Mouse (Mus musculus) fat pad, adult 2 months (tissue): ENCODE measurements at regions not wholly inside any gene's neighbourhood (a gene's known extent, or its start where the extent isn't known, plus 50 kb on each side); places are given as distances from the start of the nearest gene placed in this dataset.

Experiments used
- DNase-seq: peaks from one replicate; pipeline ENCODE4 v3.0.0-alpha.2; 2011; ENCODE audit warnings: low read depth, low spot score; ENCODE audit errors: extremely low read depth

- no peak for DNase-seq
Observed at GRCm38 (mm10) chr4:84099071-84099470, 573.7 kb downstream of the Ccdc171 start.

- DNase-seq, result no peak
Observed at GRCm38 (mm10) chr4:84101923-84102322, 573.2 kb downstream of the Bnc2 start.

GRCm38 (mm10) chr4:84102736-84103135 is 572.3 kb downstream of the Bnc2 start:
- no peak for DNase-seq

- DNase-seq, result no peak
Observed at GRCm38 (mm10) chr4:84108592-84108991, 566.5 kb downstream of the Bnc2 start.

- no peak for DNase-seq
Observed at GRCm38 (mm10) chr4:84109771-84110503, 565.1 kb downstream of the Bnc2 start.

- no peak for DNase-seq
Observed at GRCm38 (mm10) chr4:84114162-84115040, 560.7 kb downstream of the Bnc2 start.

GRCm38 (mm10) chr4:84118284-84118919 is 556.7 kb downstream of the Bnc2 start:
- no peak for DNase-seq

GRCm38 (mm10) chr4:84119616-84120015 is 555.5 kb downstream of the Bnc2 start:
- DNase-seq, result no peak

GRCm38 (mm10) chr4:84120330-84120729 is 554.7 kb downstream of the Bnc2 start:
- DNase-seq, result no peak

GRCm38 (mm10) chr4:84121442-84121841 is 553.6 kb downstream of the Bnc2 start:
- no peak for DNase-seq

- no peak for DNase-seq
Observed at GRCm38 (mm10) chr4:84126400-84126799, 548.7 kb downstream of the Bnc2 start.

- no peak for DNase-seq
Observed at GRCm38 (mm10) chr4:84127380-84127779, 547.7 kb downstream of the Bnc2 start.

GRCm38 (mm10) chr4:84130840-84131547 is 544.1 kb downstream of the Bnc2 start:
- no peak for DNase-seq

GRCm38 (mm10) chr4:84135740-84136139 is 539.3 kb downstream of the Bnc2 start:
- DNase-seq, result no peak

GRCm38 (mm10) chr4:84137171-84137919 is 537.7 kb downstream of the Bnc2 start:
- DNase-seq, result no peak

GRCm38 (mm10) chr4:84149149-84150050 is 525.7 kb downstream of the Bnc2 start:
- no peak for DNase-seq

GRCm38 (mm10) chr4:84150698-84151097 is 524.4 kb downstream of the Bnc2 start:
- DNase-seq, result no peak

GRCm38 (mm10) chr4:84151247-84151646 is 523.8 kb downstream of the Bnc2 start:
- DNase-seq, result no peak

GRCm38 (mm10) chr4:84151971-84152450 is 523.1 kb downstream of the Bnc2 start:
- DNase-seq, result no peak
